Mouse (Mus musculus) brain, adult 2 months (tissue): ENCODE data around the gene Rab11fip4.
A peak's percentile ranks its signal among the peaks of the same experiment; 100 is the strongest.

Experiments used
- DNase-seq: peaks from one replicate; pipeline ENCODE4 v3.0.0; 2011; ENCODE audit warnings: low read depth, low spot score

The Rab11fip4 gene

GRCm38 (mm10) chr11:79590664-79591590 lies at the start of gene Rab11fip4:
Rab11fip4 (plus strand) TSS chr11:79591212.
- DNase-seq: peak; percentile 81

GRCm38 (mm10) chr11:79552622-79553021 lies 38.4 kb upstream of the Rab11fip4 start:
- no peak for DNase-seq

- no peak for DNase-seq
These were observed 30.5 kb upstream of the Rab11fip4 start for GRCm38 (mm10) chr11:79560536-79560935.

GRCm38 (mm10) chr11:79563493-79563892 lies 27.5 kb upstream of the Rab11fip4 start:
- DNase-seq: no peak

GRCm38 (mm10) chr11:79566947-79567346 lies 24.1 kb upstream of the Rab11fip4 start:
- DNase-seq: no peak

- no peak for DNase-seq
These were observed 22.7 kb upstream of the Rab11fip4 start for GRCm38 (mm10) chr11:79568197-79568911.

- DNase-seq: no peak
These were observed 20.7 kb upstream of the Rab11fip4 start for GRCm38 (mm10) chr11:79570319-79570718.

GRCm38 (mm10) chr11:79573836-79574235 lies 17.2 kb upstream of the Rab11fip4 start:
- DNase-seq: no peak

- peak; percentile 37 for DNase-seq
These were observed 15.5 kb upstream of the Rab11fip4 start for GRCm38 (mm10) chr11:79575383-79576073.

- peak; percentile 89 for DNase-seq
These were observed 13.3 kb upstream of the Rab11fip4 start for GRCm38 (mm10) chr11:79577741-79578140.

- no peak for DNase-seq
These were observed 10.4 kb upstream of the Rab11fip4 start for GRCm38 (mm10) chr11:79580660-79581059.

GRCm38 (mm10) chr11:79581257-79581656 lies 9.8 kb upstream of the Rab11fip4 start:
- DNase-seq: no peak

- DNase-seq: peak; percentile 92
These were observed 6.8 kb upstream of the Rab11fip4 start for GRCm38 (mm10) chr11:79584191-79584590.

GRCm38 (mm10) chr11:79589317-79590075 lies 1.5 kb upstream of the Rab11fip4 start:
- peak; percentile 77 for DNase-seq

- DNase-seq: peak; percentile 79
These were observed 571 bp downstream of the Rab11fip4 start for GRCm38 (mm10) chr11:79591591-79591975.

- no peak for DNase-seq
These were observed 2.5 kb downstream of the Rab11fip4 start for GRCm38 (mm10) chr11:79593495-79593894.

GRCm38 (mm10) chr11:79610454-79610853 lies 19.4 kb downstream of the Rab11fip4 start:
- no peak for DNase-seq

GRCm38 (mm10) chr11:79611011-79611666 lies 20.1 kb downstream of the Rab11fip4 start:
- peak; percentile 87 for DNase-seq

- no peak for DNase-seq
These were observed 21.1 kb downstream of the Rab11fip4 start for GRCm38 (mm10) chr11:79612046-79612600.

- peak; percentile 65 for DNase-seq
These were observed 22.1 kb downstream of the Rab11fip4 start for GRCm38 (mm10) chr11:79613084-79613483.
